Mouse (Mus musculus) lung, embryonic 14.5 days (tissue): ENCODE measurements around the gene Cebpz. TPM values are rescaled to one million over a fixed set of nuclear protein-coding genes. Genes with fewer than 3 reads are reported as not detected.

ENCODE experiments used
- ATAC-seq: fragments of 200-750 bp; cut with Nextera tagmentation; 2 replicates; pipeline ENCODE4 v1.8.0; 2017; ENCODE audit warnings: mild to moderate bottlenecking, moderate TSS enrichment, moderate library complexity; ENCODE audit not compliant: insufficient read depth
- DNase-seq: peaks from one replicate; pipeline ENCODE4 v3.0.0-alpha.2; 2015
- H3K27ac ChIP-seq: fragments of 300-500 bp; sonication (generic); 2 replicates; pipeline ENCODE4 v1.5.1; 2014; ENCODE audit warnings: low read depth, mild to moderate bottlenecking, moderate library complexity
- H3K27me3 ChIP-seq: fragments of 300-500 bp; sonication (generic); 2 replicates; pipeline ENCODE4 v1.6.1; 2014; ENCODE audit warnings: low read length, control low read depth; ENCODE audit not compliant: insufficient read depth
- H3K36me3 ChIP-seq: fragments of 300-500 bp; sonication (generic); 2 replicates; pipeline ENCODE4 v1.6.1; 2014; ENCODE audit warnings: control low read depth; ENCODE audit not compliant: insufficient read depth
- H3K4me1 ChIP-seq: fragments of 300-500 bp; sonication (generic); 2 replicates; pipeline ENCODE4 v1.6.1; 2014; ENCODE audit warnings: antibody characterized with exemption, control low read depth; ENCODE audit not compliant: insufficient read depth
- H3K4me2 ChIP-seq: fragments of 300-500 bp; sonication (generic); 2 replicates; pipeline ENCODE4 v1.6.1; 2014; ENCODE audit warnings: mild to moderate bottlenecking
- H3K4me3 ChIP-seq: fragments of 300-500 bp; sonication (generic); 2 replicates; pipeline ENCODE4 v1.5.1; 2014; ENCODE audit warnings: low read depth, low read length
- H3K9ac ChIP-seq: fragments of 300-500 bp; sonication (generic); 2 replicates; pipeline ENCODE4 v1.6.1; 2014
- H3K9me3 ChIP-seq: fragments of 300-500 bp; sonication (generic); 2 replicates; pipeline ENCODE4 v1.6.1; 2016; ENCODE audit warnings: low read depth, low read length, control low read depth
- CTCF ChIP-seq: IDR thresholded peaks from 2 replicates; pipeline ENCODE4 v1.5.1; 2016; ENCODE audit warnings: antibody characterized with exemption, low read depth
- WGBS: fragments of 180-500 bp; shearing (Covaris S2); extraction: QIAGEN DNeasy Blood & Tissue Kit; methylation state at CpG from one replicate; pipeline ENCODE4 v1.1.7; 2014; 5-methylcytosine and 5-hydroxymethylcytosine counted together
- polyA plus RNA-seq: library from polyadenylated mRNA; unstranded; fragments of >200 nt; fragmentation: Nextera tagmentation; extraction: Ambion mirVana; gene quantifications from 2 replicates; pipeline ENCODE4 v1.2.1, GENCODE M21; 2014

The Cebpz gene
- polyA plus RNA-seq, 1 experiment from 2014 or later = 56.6 TPM

- H3K4me1 ChIP-seq = peaks cover 3% of the 10 kb centered on the region
- no peak for TF ChIP-seq CTCF
- no peak overlapping the region for H3K9ac ChIP-seq
- H3K27me3 ChIP-seq = no peaks in the 10 kb centered on the region
- WGBS = 76% methylated on average over 5 of the region's 5 CpGs
- H3K4me2 ChIP-seq = no peak overlapping the region
- no peaks in the 10 kb centered on the region for H3K36me3 ChIP-seq
- no peaks in the 10 kb centered on the region for H3K9me3 ChIP-seq
- no peak overlapping the region for H3K4me3 ChIP-seq
- no peak for DNase-seq
- no peak overlapping the region for H3K27ac ChIP-seq
- ATAC-seq = no peak
Observed at GRCm38 (mm10) chr17:78885286-78886065, 51.4 kb downstream of the Cebpz start.

DNA sequence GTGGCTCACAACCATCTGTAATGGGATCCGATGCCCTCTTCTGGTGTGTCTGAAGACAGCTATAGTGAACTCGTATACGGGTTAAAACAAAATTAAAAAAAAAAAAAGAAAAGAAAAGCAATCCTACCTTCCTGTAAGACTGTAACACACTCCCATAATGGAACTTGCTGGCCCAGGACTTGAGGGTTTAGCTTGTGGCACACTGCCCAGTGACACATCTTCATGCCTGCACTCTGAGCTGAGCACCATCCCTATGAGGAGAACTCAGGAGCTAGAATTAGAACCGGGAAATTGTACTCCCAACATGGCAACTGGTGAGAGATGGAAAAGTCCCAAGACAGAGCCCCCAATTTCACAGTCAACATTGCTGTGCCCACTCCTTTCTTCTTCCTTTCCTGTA is 53.6 kb downstream of the Cebpz start:
- Histone ChIP-seq H3K27ac (no peak overlapping the region), H3K9me3 (no peaks in the 10 kb centered on the region), H3K36me3 (no peaks in the 10 kb centered on the region), H3K4me3 (peak overlapping the region; percentile 61; the same call in 1 of the 2 replicates), H3K4me2 (no peak overlapping the region; the same call in 1 of the 2 replicates), H3K9ac (no peak overlapping the region), H3K4me1 (peaks cover 3% of the 10 kb centered on the region), H3K27me3 (no peaks in the 10 kb centered on the region)
- ATAC-seq (no peak), DNase-seq (no peak)
- TF ChIP-seq CTCF = no peak
- whole genome bisulfite sequencing = 89% methylated on average over 4 of the region's 4 CpGs

DNA sequence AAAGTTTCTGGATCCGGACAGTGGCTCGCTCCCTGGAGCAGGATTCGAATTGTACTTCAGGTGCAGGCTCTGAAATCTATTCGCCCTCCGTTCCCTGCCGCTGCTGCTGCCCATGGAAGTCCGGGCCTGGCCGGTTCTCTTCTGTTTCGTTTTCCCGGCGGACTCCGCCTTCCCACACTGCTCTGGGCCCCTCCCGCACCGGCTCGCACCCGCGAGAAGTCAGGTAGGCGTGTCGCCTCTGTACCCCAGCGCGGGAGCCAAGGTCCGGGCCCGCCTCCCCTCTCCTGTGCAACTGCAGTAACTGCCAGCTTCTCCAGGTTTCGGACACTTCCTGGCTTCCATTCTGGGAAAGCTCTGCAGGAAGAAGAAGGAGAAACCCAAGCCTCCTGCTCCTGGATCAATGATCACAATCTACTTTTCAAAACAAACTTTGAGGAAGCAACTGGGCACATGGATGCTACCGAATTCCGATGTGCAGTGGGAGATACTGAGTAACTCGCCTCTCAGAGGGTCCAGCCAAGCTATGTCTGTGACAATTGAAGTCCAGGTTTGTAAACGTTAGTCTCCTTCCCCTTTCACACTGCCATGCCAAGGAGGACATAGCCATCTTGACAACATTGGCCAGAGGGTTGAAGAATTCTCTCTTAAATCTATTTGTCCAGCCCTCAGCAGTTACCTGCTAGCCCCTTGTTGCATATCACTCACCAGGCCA is 54.3 kb downstream of the Cebpz start, which contains the start of gene Eif2ak2:
Eif2ak2 (minus strand) TSS at position 173 of the 712 bp plus-strand sequence.
- 1% methylated on average over 28 of the region's 28 CpGs for WGBS
- peak within 1 kb of the TSS; percentile 77 for H3K27ac ChIP-seq
- H3K4me2 ChIP-seq = peak within 1 kb of the TSS; percentile 68
- peaks cover 3% of the 10 kb centered on the region for H3K4me1 ChIP-seq
- H3K9me3 ChIP-seq = no peaks in the 10 kb centered on the region
- peak; percentile 97 for ATAC-seq
- peak within 1 kb of the TSS; percentile 78 for H3K9ac ChIP-seq
- no peak for TF ChIP-seq CTCF
- peak; percentile 89 for DNase-seq
- H3K4me3 ChIP-seq = peak within 1 kb of the TSS; percentile 61
- H3K36me3 ChIP-seq = peaks cover 6% of the 10 kb centered on the region
- no peaks in the 10 kb centered on the region for H3K27me3 ChIP-seq

DNA sequence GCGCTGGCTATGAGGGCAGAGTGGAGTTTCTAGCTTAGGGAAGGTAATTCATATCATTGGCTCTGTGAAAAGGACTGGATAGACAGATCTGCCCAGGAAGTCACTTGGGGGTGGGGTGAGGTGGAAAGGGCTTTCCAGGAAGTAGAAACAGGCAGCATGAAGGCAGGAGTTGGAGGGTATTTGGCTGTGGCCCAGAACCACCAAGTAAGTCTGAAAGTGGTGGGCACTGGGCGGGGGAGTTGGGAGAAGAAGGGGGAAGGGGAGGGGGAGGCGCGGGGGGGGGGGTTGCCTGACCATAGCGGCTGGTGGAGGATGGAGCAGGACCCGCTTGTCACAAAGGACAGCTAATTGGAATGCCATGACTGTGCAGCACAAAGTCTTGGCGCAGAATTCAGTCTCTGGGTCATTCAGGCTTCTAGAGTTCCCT is 55.0 kb downstream of the Cebpz start:
- Histone ChIP-seq H3K9me3 (no peaks in the 10 kb centered on the region), H3K4me1 (peaks cover 3% of the 10 kb centered on the region), H3K9ac (peak overlapping the region; percentile 78), H3K27ac (peak overlapping the region; percentile 77), H3K4me2 (peak overlapping the region; percentile 68), H3K27me3 (no peaks in the 10 kb centered on the region), H3K4me3 (peak overlapping the region; percentile 61), H3K36me3 (peaks cover 6% of the 10 kb centered on the region)
- DNase-seq (peak; percentile 57), ATAC-seq (peak; percentile 67)
- TF ChIP-seq CTCF = no peak
- 13% methylated on average over 7 of the region's 7 CpGs for WGBS

DNA sequence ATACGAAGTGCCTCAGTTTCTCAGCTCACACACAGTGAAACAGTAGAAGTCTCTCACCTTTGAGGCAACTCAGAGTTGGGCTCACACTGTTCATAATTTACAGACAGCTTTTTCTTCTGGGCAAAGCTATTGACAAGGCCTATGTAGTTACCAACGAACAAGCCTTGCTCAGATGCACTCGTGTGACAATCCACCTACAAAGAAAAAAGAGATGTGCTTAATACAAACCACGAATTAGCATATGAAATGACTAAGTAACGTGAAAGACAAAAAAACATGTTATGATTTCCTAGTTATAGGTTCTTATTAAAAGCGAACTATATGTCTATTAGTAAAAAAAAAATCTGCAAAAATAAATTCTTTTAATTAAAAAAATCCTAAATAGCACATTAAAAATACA is 63.0 kb downstream of the Cebpz start:
- peaks cover 20% of the 10 kb centered on the region for H3K36me3 ChIP-seq
- ATAC-seq = no peak
- TF ChIP-seq CTCF = no peak

More for the DNA sequence above, 63.0 kb downstream of the Cebpz start:
- no peaks in the 10 kb centered on the region for H3K4me1 ChIP-seq
- H3K4me2 ChIP-seq = no peak overlapping the region
- 89% methylated on average over 6 of the region's 6 CpGs for WGBS
- H3K27ac ChIP-seq = no peak overlapping the region
- H3K4me3 ChIP-seq = no peak overlapping the region
- H3K9ac ChIP-seq = no peak overlapping the region
- H3K9me3 ChIP-seq = no peaks in the 10 kb centered on the region
- no peaks in the 10 kb centered on the region for H3K27me3 ChIP-seq
- no peak for DNase-seq

Other genes starting within 250 kb of the Cebpz start
- 7.2 and 8.1 TPM in 2 replicates for gene Strn, start 199.9 kb downstream of the Cebpz start, polyA plus RNA-seq
- 12.3 and 15.0 TPM in 2 replicates for gene Heatr5b, start 101.7 kb downstream of the Cebpz start, polyA plus RNA-seq
- 35.6 and 36.0 TPM in 2 replicates for gene Gpatch11, start 101.5 kb downstream of the Cebpz start, polyA plus RNA-seq
- 8.4 and 9.2 TPM in 2 replicates for gene Eif2ak2, start 54.5 kb downstream of the Cebpz start, polyA plus RNA-seq
- 0.16 and 0.17 TPM in 2 replicates for gene Sult6b1, start 30.1 kb downstream of the Cebpz start, polyA plus RNA-seq
- 77.4 and 85.6 TPM in 2 replicates for gene Cebpzos, start 20.6 kb downstream of the Cebpz start, polyA plus RNA-seq
- gene Ndufaf7, start 70 bp upstream of the Cebpz start, polyA plus RNA-seq = 57.6 and 59.3 TPM in 2 replicates
- gene Prkd3, start 83.8 kb upstream of the Cebpz start, polyA plus RNA-seq = 52.4 and 52.6 TPM in 2 replicates
- gene Qpct, start 114.8 kb upstream of the Cebpz start, polyA plus RNA-seq = 8.0 and 8.9 TPM in 2 replicates